Mouse (Mus musculus) heart, adult 18-20 months (tissue): ENCODE measurements around the gene Larp1. TPM values are rescaled to one million over a fixed set of nuclear protein-coding genes. Genes with fewer than 3 reads are reported as not detected.
"Not testable (repeated sequence)": the region's sequence is repeated elsewhere in the genome, so short reads cannot be mapped to it uniquely, and the experiment has no call there.

Experiments
- DNase-seq, 2 experiments: peaks; one replicate each; pipeline ENCODE4 v3.0.0; 2021 to 2022; ENCODE audit warnings: mixed read lengths in 1 of 2
- total RNA-seq, 2 experiments: library from RNA; stranded (reverse); gene quantifications; 2 replicates each; pipeline ENCODE4 v1.2.3; 2021

The Larp1 gene
- total RNA-seq, 2 experiments from 2014 or later = 57.8 to 59.9 TPM

DNA sequence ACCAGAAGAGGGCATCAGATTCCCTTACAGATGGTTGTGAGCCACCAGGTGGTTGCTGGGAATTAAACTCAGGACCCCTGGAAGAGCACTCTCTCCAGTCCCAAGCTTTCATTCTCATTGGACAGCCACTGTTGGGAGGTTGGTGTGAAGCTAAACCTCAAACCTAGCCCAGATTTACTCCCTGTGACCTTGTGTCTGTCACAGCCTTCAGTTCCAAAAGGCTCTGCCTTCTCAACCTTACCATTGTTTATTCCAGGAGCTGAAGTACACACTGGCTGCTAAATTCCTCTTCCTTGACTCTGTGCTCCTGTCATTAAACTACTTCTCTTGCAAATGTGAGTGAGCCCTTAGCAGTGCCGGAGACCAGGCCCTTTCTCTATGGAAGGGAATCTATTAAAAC lies 20.1 kb downstream of the Larp1 start:
- DNase-seq = no peak

GRCm38 (mm10) chr11:58029869-58030268 lies 21.0 kb downstream of the Larp1 start:
- DNase-seq = no peak

DNA sequence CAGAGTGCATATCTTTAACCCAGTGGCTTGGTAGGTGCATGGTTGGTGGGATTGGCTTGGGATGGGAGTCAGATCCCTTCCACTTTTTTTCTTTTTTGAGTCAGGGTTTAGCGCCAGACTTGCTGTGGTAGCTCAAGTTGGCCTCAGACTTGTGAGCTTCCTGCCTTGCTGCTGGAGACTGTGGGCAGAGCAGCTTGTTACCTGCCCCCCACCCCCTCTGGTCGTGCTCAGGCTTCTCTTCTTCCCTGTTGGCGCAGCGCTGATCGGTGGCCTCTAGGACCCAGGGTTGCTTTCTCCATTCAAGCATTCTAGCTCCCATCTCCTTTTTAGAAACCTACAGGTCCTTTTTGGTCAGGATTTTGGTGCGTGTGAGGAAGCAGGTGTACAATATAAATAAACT lies 22.3 kb downstream of the Larp1 start:
- DNase-seq = no peak

DNA sequence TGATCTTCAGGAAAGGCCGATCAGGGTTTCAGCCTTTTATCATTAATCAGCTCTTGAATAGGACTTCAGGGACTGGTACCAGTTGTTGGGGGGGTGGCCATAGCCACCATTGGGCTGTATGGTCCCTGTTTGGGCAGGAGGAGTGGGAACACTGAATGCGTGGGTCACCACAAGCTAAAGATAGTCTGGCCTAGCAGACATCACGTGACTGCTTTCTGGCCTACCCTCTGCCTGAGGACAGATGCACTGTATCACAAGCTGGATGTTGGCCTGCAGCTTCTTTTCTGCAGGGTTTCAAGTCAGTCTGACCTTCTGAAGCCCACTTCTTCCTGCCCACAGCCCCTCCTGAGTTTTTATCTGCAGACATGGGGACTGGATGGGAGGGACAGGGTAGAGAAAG lies 24.8 kb downstream of the Larp1 start:
- DNase-seq = peak; percentile 68 to 69

- DNase-seq = peak; percentile 25 to 33
Observed at GRCm38 (mm10) chr11:58039027-58039426, 30.2 kb downstream of the Larp1 start.

DNA sequence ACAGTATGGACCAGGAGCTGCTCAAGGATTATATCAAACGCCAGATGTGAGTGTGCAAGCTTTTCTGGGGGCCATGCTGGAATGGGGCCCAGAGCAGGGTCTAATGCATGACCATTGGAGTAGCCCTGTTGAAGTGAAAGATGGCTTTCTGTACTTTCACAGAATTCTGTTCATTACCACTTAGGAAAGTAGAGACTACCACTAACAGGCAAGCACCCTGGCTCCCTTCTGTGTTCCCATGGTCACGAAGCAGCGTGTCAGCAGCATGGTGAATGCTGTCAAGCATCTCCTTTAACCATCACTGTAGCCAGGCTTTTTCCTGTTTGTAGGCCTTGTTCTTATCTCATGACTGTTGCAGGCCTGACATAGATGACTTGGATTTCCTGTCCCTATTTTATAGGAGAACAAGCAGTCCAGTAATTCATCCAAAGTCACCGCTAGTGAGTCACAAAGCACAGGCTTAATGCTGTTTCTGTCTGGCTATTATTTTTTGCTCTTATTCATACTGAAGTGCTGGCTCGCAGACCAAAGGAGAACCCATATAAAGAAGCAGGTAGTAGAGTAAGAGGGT lies 34.1 kb downstream of the Larp1 start:
- DNase-seq = no peak

DNA sequence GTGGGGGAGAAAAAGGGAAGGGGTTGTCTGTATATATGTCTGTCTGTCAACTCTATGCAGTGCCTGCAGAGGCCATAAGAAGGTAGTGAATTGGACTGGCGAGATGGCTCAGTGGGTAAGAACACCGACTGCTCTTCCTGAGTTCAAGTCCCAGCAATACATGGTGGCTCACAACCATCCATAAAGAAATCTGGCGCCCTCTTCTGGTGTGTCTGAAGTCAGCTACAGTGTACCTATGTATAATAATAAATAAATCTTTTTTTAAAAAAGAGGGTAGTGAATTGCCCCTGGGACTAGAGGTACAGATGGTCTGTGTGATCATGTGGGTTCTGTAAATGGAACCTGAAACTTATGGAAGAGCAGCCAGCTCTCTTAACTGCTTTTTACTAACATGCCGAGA lies 37.6 kb downstream of the Larp1 start:
- peak in 1 of 2 experiments; percentile 32 for DNase-seq

DNA sequence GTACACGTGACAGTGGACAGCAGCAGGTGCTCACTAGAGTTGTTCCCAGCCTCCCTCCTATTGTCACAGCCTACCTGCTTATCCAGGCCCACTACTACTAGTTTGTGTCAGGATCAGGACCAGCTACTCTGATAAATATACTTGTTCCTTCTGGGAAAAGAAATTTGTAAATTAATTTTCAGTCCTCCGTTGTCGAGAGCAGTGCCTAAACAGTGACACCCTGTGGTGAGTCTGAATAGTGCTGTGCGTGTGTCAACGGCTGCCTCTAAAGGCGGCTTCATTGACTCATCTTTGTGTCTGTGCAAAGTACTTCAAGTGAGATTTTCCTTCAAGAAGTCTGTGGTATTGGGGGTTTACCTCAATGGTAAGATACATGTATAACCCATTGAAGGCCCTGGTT lies 48.6 kb downstream of the Larp1 start:
- peak; percentile 30 to 67 for DNase-seq

GRCm38 (mm10) chr11:58059752-58060151 lies 50.9 kb downstream of the Larp1 start:
- DNase-seq = not testable (repeated sequence)

DNA sequence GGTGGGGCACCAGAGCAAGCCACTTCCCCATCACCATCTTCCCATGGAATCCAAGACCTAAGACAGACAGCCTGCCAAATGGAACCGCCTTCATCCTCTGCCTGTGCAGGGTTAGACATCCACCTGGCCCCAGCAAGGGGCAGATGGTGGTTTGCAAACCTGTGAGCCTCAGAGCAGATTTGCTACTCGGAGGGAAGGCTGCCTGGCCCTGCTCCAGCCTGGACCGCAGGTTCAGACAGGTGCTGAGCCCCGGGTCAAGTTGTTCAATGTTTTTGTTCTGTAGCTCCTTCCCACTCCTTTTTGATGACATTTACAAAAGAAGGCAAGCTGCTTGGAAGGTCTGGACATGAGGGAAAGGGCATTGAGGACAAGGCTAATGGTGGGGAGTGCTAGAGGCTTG lies 52.4 kb downstream of the Larp1 start:
- DNase-seq = not testable (repeated sequence)

DNA sequence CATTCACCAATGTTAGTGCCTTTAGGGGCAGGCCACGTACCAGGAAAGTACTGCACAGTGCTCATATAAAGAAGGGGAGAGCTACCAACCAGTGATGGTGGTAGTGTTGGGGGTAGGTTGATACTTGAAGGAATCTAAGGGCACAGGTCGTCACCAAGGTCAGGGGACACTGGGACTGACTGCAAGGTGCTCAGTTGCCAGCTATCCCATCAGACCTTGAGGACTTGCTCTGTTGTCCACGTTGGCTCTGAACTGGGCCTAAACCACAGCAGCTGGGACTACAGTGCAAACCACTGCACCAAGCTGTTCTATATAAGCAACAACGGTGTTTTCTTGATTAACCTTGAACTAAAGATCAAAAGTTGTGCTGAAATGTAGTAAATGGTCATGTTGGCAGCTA lies 53.7 kb downstream of the Larp1 start:
- no peak for DNase-seq

DNA sequence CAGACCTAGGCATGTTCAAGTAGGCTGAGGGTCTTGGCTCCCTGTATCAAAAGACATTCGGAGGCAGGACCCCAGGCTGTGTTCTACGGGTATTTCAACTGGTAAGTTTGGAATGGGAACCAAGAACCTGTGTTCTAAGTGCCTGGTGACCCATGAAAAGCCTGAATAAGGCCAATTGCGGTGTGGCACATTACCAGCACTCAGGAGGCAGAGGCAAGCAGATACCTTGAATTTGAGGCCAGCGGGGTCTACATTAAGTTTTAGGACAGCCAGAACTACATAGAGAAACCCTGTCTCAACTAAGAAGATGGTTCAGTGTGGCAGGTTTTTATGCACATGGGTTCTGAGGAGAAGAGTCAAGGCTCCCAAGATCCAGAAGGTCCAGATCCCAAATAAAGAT lies 56.2 kb downstream of the Larp1 start:
- no peak for DNase-seq

- no peak for DNase-seq
Observed at GRCm38 (mm10) chr11:58072978-58073377, 64.1 kb downstream of the Larp1 start.

DNA sequence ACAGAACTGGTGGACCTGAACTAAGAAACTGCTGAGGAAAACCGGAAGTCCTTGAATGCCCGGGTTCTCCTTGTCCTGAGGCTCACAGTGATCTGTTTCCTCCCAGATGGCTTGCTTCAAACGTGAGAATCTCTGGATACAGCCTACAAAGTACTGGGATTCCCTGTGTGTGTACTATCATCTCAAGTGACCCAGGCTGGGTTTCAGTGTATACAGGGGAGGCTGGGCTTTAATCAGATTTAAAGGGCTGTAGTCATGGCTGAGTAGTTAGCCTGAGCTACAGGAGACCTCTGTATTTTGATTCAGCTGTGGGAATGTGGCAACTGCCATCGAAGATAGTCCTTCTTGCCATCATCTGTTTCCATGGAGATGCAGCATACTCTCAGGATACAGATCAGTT lies 68.4 kb downstream of the Larp1 start:
- DNase-seq = no peak

DNA sequence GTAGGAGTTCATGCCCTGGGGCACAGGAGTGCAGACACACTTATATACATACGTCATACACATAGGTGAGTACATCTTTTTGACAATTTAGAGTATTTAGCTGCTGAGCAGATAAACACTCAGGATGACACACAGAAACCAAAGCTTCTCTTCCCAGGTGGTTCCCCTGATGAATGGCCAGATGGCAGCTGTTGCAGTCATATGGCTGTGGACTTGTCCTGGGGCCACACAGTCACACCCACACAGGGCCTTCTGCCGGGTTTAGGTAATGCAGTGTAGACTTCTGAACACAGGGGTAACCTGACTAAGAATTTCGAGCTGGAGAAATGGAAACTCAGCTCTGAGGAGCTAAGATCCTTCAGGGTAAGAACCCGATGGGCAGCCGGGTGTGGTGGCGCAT lies 72.9 kb downstream of the Larp1 start:
- no peak for DNase-seq

- peak in 1 of 2 experiments; percentile 19 for DNase-seq
Observed at GRCm38 (mm10) chr11:58092541-58092940, 83.7 kb downstream of the Larp1 start.

- peak; percentile 65 to 72 for DNase-seq
Observed at GRCm38 (mm10) chr11:58093021-58093528, 84.2 kb downstream of the Larp1 start, which contains the start of gene Gm12248. Gm12248 (minus strand) TSS chr11:58093134.

- DNase-seq = no peak
Observed at GRCm38 (mm10) chr11:58094766-58095165, 85.9 kb downstream of the Larp1 start.

DNA sequence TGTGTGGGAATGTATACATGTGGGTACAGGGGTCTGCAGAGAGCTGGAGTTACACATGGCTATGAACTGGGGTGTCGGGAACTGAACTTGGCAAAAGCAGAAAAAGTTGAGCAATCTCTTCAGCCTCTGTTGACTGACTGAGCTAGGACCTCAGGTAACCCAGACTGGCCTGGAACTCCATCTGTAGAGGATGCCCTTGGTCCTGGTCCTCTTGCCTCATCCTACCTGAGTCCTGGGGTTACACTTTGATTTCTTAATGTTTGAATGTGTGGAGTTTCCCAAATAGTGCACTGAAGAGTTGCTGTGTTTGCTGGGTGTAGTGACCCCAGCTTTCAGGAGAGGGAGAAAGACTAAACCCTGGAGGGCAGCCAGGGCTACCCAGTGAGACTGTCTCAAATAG lies 86.7 kb downstream of the Larp1 start:
- DNase-seq = no peak

DNA sequence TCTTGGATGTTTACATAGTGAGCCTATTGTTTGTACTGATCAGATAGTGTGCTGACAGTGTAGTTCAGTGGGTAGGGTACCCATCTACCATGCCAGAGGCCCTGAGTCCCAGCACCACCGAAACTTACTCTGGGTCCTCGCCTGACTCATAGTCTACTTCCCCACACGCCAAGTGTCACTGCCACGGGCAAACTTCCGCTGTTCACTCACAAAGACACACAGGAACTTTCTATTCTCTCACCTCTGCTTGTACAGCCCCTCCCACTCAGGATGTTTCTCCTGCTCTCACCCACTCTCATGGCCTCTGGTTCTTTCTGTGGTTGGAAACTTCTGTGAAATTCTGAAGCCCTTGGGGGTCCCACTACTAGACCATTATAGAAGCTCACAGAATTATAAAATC lies 87.3 kb downstream of the Larp1 start:
- no peak for DNase-seq

GRCm38 (mm10) chr11:58096821-58097620 lies 88.2 kb downstream of the Larp1 start:
- peak in 1 of 2 experiments; percentile 13 for DNase-seq

DNA sequence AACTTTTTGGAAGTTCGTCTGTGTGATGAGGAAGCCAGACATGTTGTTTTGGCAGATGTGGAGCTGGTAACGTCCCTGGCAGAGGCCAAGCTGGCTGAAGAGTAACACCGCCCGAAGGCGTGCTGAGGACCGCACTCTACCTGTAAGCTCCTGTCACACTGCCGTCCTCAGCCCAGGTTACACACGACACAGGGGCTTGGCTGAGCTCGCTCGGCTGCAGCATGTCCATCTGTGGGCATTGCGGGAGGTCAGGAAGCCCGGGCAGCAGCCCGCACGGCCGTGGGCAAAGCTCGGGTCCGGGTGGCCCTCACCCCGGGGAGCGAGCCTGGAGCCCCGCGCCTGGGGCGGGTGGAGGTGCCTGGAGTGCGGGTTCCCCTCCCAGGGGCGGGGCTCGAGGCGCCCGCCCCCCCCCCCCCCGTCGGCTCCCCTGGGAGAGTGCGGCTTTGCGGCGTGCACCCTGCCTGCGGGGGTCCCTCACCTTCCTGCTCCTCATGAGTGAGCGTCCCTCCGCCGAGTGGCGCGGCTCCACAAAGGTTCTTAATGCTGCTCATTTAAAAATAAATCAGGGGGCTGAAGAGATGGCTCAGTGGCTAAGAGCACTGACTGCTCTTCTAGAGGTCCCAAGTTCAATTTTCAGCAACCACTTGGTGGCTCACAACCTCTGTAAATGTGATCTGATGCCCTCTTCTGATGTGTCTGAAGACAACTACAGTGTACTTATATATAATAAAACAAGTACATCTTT lies 88.9 kb downstream of the Larp1 start:
- DNase-seq = peak; percentile 23 to 41

DNA sequence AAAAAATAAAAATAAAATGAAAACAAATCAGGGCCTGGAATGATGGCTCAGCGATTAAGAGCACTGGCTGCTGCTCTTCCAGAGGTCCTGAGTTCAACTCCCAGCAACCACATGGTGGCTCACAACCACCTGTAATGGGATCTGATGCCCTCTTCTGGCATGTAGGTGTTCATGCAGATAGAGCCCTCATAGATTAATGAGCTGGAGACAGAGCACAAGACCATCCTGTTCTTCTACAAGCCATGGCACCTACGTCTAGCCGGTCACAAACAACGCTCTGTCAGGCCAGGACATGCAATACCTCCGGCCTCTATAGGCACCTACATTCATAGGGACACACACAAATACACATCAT lies 89.5 kb downstream of the Larp1 start:
- not testable (repeated sequence) for DNase-seq
